Mouse (Mus musculus): ENCODE results near the gene Gng4.

DNA sequence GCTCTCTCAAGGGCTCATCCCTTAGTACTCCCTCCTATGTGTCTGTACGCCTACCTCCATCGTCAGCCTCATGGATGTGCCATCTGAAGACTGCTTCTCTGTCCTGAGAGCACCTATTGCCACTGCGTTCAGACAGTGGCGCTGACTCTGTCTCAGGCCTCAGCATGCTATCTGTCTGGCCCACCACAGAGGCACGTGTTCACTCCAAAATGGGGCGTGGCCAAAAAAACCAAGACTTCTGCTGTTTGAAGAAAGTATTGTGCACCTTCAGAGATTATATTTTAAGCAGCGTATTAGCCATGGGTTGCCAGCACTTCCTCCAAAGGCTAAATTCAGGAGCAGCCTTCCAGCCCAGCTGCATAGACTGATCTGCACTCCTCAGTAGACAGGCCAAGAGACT is 27.0 kb downstream of the Gng4 start:
- TF ChIP-seq CTCF (IDR thresholded peaks at IDR 0.05; ENCODE audit: insufficient read depth, low read length) (no peak), POLR2A (IDR thresholded peaks at IDR 0.05; ENCODE audit: borderline replicate concordance, extremely low read depth, low read depth, low read length) (no peak)
